8 mouse cellular contexts compared by ENCODE assay signal in the genomic region with DNA sequence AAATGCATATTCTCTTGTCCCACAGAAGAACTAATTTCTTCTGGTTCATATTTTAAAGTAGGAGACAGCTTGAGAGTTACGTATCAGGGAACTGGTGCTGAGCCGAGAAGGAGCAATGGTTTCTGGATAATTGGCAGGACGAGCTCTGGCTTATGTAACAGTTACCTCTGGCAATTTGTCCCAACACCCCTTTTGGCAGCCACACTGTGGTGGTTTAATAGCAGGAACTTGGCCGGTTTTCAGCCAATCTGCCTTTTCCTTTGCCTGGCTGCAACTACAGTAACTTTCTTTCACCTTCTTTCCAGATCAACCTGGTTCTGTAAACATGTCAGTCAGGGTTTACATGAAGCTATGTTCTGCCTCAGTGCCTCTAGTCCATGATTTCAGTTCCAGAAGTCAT.
A peak's percentile ranks its signal among the peaks of the same experiment; 100 is the strongest.
DNase-seq lines count a peak whose midpoint lies in the region; ATAC-seq lines count a peak whose summit lies in the region.

No protein-coding gene starts in this region.

- ATAC-seq in megakaryocyte progenitor cell, adult 5-6 weeks (replicated peaks; ENCODE audit: poor library complexity), result no peak

- DNase-seq in kidney, adult 11 months, result peak; percentile 89
- DNase-seq in kidney, postnatal 4 days, result no peak
- DNase-seq in brain, adult 2 months (ENCODE audit: low read depth, low spot score), result peak; percentile 95
- DNase-seq in cerebellum, postnatal 14 days, result peak; percentile 87 to 90
- DNase-seq in layer of hippocampus, adult 18-20 months (ENCODE audit: low spot score in 2 of 2), result peak; percentile 57 to 89
- no peak for DNase-seq in testis, postnatal 14 days (ENCODE audit: low spot score)
- DNase-seq in gastrocnemius, postnatal 10 days, result no peak

Comparison
In these comparisons a context has a peak if more than half of its experiments do, and no peak if none do; other contexts are left out.
1. DNase-seq: peak in kidney, adult 11 months (single experiment), brain, adult 2 months (single experiment), cerebellum, postnatal 14 days (2 of 2) and layer of hippocampus, adult 18-20 months (2 of 2); none in kidney, postnatal 4 days (0 of 2), testis, postnatal 14 days (single experiment) and gastrocnemius, postnatal 10 days (single experiment).